Mouse (Mus musculus) CH12.LX (cell line): ENCODE measurements around the gene Zbtb37.

Experiments used
- BHLHE40 ChIP-seq: IDR thresholded peaks from 2 replicates; pipeline ENCODE4 v1.6.1; 2011; ENCODE audit warnings: mild to moderate bottlenecking, low read depth, low read length, improper control_type of control experiment
- CHD2 ChIP-seq: IDR thresholded peaks from 2 replicates; pipeline ENCODE4 v1.6.1; 2011; ENCODE audit warnings: low read length, improper control_type of control experiment
- CTCF ChIP-seq, 2 experiments: IDR thresholded peaks in 1 of 2; conservative IDR thresholded peaks in 1 of 2; 2 replicates each; pipeline ENCODE4 v1.5.1; 2011 to 2012; ENCODE audit warnings: low read depth in 2 of 2, low read length in 2 of 2, improper control_type of control experiment in 1 of 2, inconsistent platforms in 1 of 2, mild to moderate bottlenecking in 1 of 2, moderate library complexity in 1 of 2
- GABPA ChIP-seq: IDR thresholded peaks from 2 replicates; pipeline ENCODE4 v1.6.1; 2012; ENCODE audit warnings: low read depth, low read length, improper control_type of control experiment, inconsistent platforms; ENCODE audit not compliant: insufficient replicate concordance
- MAX ChIP-seq: IDR thresholded peaks from 2 replicates; pipeline ENCODE4 v1.6.1; 2011; ENCODE audit warnings: low read length, improper control_type of control experiment
- MEF2A ChIP-seq: IDR thresholded peaks from 2 replicates; pipeline ENCODE4 v1.6.1; 2014; ENCODE audit warnings: low read depth, mild to moderate bottlenecking, inconsistent platforms, low read length, improper control_type of control experiment, borderline replicate concordance
- SMC3 ChIP-seq: IDR thresholded peaks from 2 replicates; pipeline ENCODE4 v1.6.1; 2011; ENCODE audit warnings: low read depth, low read length, improper control_type of control experiment
- UBTF ChIP-seq: IDR thresholded peaks from 2 replicates; pipeline ENCODE4 v1.6.1; 2012; ENCODE audit warnings: low read depth, mild to moderate bottlenecking, inconsistent platforms, low read length, improper control_type of control experiment, moderate library complexity
- USF2 ChIP-seq: conservative IDR thresholded peaks from 2 replicates; pipeline ENCODE4 v1.6.1; 2011; ENCODE audit warnings: low read depth, low read length, improper control_type of control experiment
- ZC3H11A ChIP-seq: IDR thresholded peaks from 2 replicates; pipeline ENCODE4 v1.6.1; 2012; ENCODE audit warnings: low read depth, mild to moderate bottlenecking, inconsistent platforms, low read length, improper control_type of control experiment
- ZKSCAN1 ChIP-seq: IDR thresholded peaks from 2 replicates; pipeline ENCODE4 v1.6.1; 2012; ENCODE audit warnings: low read depth, inconsistent platforms, low read length, improper control_type of control experiment, borderline replicate concordance

GRCm38 (mm10) chr1:161057164-161057563 lies 22.5 kb upstream of the Zbtb37 start:
- no peak for TF ChIP-seq MEF2A
- TF ChIP-seq BHLHE40 = no peak
- TF ChIP-seq ZC3H11A = no peak
- no peak for TF ChIP-seq UBTF
- TF ChIP-seq CTCF (conservative IDR thresholded peaks at IDR 0.05 in 1 of 2, IDR thresholded peaks at IDR 0.05 in 1 of 2; ENCODE audit: low read depth in 2 of 2, low read length in 2 of 2) = no peak
- no peak for TF ChIP-seq USF2
- no peak for TF ChIP-seq CHD2
- TF ChIP-seq SMC3 = no peak
- TF ChIP-seq ZKSCAN1 = no peak
- TF ChIP-seq GABPA = no peak
- no peak for TF ChIP-seq MAX
